Mouse (Mus musculus): ENCODE results near the gene Hoxd9.

GRCm38 (mm10) chr2:74736688-74737577 is 39.4 kb downstream of the Hoxd9 start:
- TF ChIP-seq CTCF (IDR thresholded peaks at IDR 0.05; ENCODE audit: low read depth) (no peak), EP300 (IDR thresholded peaks at IDR 0.05; ENCODE audit: low read depth) (no peak)

Measured in heart, postnatal 0 days (tissue).